Mouse (Mus musculus): ENCODE measurements around the gene 4930442H23Rik.

GRCm38 (mm10) chr10:81175936-81176465, 7.6 kb downstream of the 4930442H23Rik start:
- TF ChIP-seq CTCF (IDR thresholded peaks at IDR 0.05; ENCODE audit: low read depth): no peak
- no peak for TF ChIP-seq EP300 (IDR thresholded peaks at IDR 0.05; ENCODE audit: low read depth)

All from liver, postnatal 0 days (tissue).